Mouse (Mus musculus): Measurements from ENCODE around the gene Cryl1. TPM values are rescaled to one million over a fixed set of nuclear protein-coding genes. Genes with fewer than 3 reads are reported as not detected.
A peak's percentile ranks its signal among the peaks of the same experiment; 100 is the strongest.

The Cryl1 gene
- total and polyA plus RNA-seq, 3 experiments = 17.8 to 22.0 TPM; not detected in 1

GRCm38 (mm10) chr14:57348155-57348554, 50.2 kb downstream of the Cryl1 start:
- DNase-seq (ENCODE audit: low read depth, low spot score) = no peak
- no peaks in the 10 kb centered on the region for H3K79me2 ChIP-seq (ENCODE audit: control insufficient read depth, insufficient read depth, low read length, poor library complexity)
- H3K27me3 ChIP-seq (ENCODE audit: control insufficient read depth in 1 of 2, insufficient read depth in 2 of 2, low read length in 2 of 2) = no peaks in the 10 kb centered on the region
- no peak for TF ChIP-seq ETS1 (IDR thresholded peaks at IDR 0.05; ENCODE audit: low read depth, low read length)
- no peak for TF ChIP-seq CTCF (IDR thresholded peaks at IDR 0.05 in 2 of 3, conservative IDR thresholded peaks at IDR 0.05 in 1 of 3; ENCODE audit: control insufficient read depth in 1 of 3, insufficient read depth in 1 of 3, low read depth in 2 of 3, low read length in 3 of 3, poor library complexity in 1 of 3, severe bottlenecking in 1 of 3)
- no peak for TF ChIP-seq NELFE (IDR thresholded peaks at IDR 0.05; ENCODE audit: low read depth, low read length)
- TF ChIP-seq POLR2AphosphoS2 (IDR thresholded peaks at IDR 0.05; ENCODE audit: low read length) = no peak
- no peak for TF ChIP-seq ELF1 (IDR thresholded peaks at IDR 0.05; ENCODE audit: low read depth, low read length)
- no peak for TF ChIP-seq ZMIZ1 (IDR thresholded peaks at IDR 0.05; ENCODE audit: low read depth, low read length)
- TF ChIP-seq TBP (IDR thresholded peaks at IDR 0.05; ENCODE audit: low read depth, low read length) = no peak
- TF ChIP-seq SMC3 (IDR thresholded peaks at IDR 0.05; ENCODE audit: low read depth, low read length) = no peak
- no peak for TF ChIP-seq E2F4 (IDR thresholded peaks at IDR 0.05; ENCODE audit: borderline replicate concordance, low read depth, low read length)
- no peak for TF ChIP-seq RAD21 (IDR thresholded peaks at IDR 0.05; ENCODE audit: low read depth, low read length)
- TF ChIP-seq MYC (IDR thresholded peaks at IDR 0.05; ENCODE audit: low read depth, low read length) = no peak
- no peak for TF ChIP-seq GABPA (IDR thresholded peaks at IDR 0.05; ENCODE audit: low read depth, low read length)
- TF ChIP-seq CHD2 (IDR thresholded peaks at IDR 0.05; ENCODE audit: low read length) = no peak
- no peak for TF ChIP-seq MXI1 (IDR thresholded peaks at IDR 0.05; ENCODE audit: low read depth, low read length)
- TF ChIP-seq POLR2A (IDR thresholded peaks at IDR 0.05; ENCODE audit: control insufficient read depth in 1 of 2, insufficient read depth in 1 of 2, low read depth in 1 of 2, low read length in 2 of 2, poor library complexity in 1 of 2) = no peak
- TF ChIP-seq SIN3A (IDR thresholded peaks at IDR 0.05; ENCODE audit: low read length) = no peak
- no peak for TF ChIP-seq MEF2A (IDR thresholded peaks at IDR 0.05; ENCODE audit: extremely low read depth, insufficient replicate concordance, low read depth, low read length, poor library complexity, severe bottlenecking)
- H3K4me3 ChIP-seq (ENCODE audit: control insufficient read depth in 1 of 2, insufficient read depth in 1 of 2, low read depth in 2 of 2, low read length in 2 of 2) = no peak overlapping the region
- H3K27ac ChIP-seq (ENCODE audit: control insufficient read depth, low read depth, low read length) = no peak overlapping the region
- peaks cover 0 to 3% of the 10 kb centered on the region in 2 experiments; a peak in 1 of 4 replicates for H3K36me3 ChIP-seq (ENCODE audit: control insufficient read depth in 1 of 2, insufficient read depth in 2 of 2, low read length in 2 of 2)
- H3K4me1 ChIP-seq (ENCODE audit: control insufficient read depth in 1 of 2, insufficient read depth in 2 of 2, low read length in 2 of 2) = peaks cover 0 to 6% of the 10 kb centered on the region in 2 experiments; a peak in 2 of 4 replicates
- H3K9me3 ChIP-seq (replicated peaks; ENCODE audit: insufficient read depth, low read length) = no peaks in the 10 kb centered on the region
- no peak overlapping the region for H3K9ac ChIP-seq (ENCODE audit: control insufficient read depth, low read depth, low read length, poor library complexity, severe bottlenecking)

- DNase-seq (ENCODE audit: low read depth, low spot score) = peak; percentile 18
- Histone ChIP-seq H3K27ac (ENCODE audit: control insufficient read depth, low read depth, low read length) (no peak overlapping the region), H3K9ac (ENCODE audit: control insufficient read depth, low read depth, low read length, poor library complexity, severe bottlenecking) (no peak overlapping the region), H3K9me3 (replicated peaks; ENCODE audit: insufficient read depth, low read length) (no peaks in the 10 kb centered on the region), H3K4me3 (ENCODE audit: control insufficient read depth in 1 of 2, insufficient read depth in 1 of 2, low read depth in 2 of 2, low read length in 2 of 2) (no peak overlapping the region), H3K36me3 (ENCODE audit: control insufficient read depth in 1 of 2, insufficient read depth in 2 of 2, low read length in 2 of 2) (peaks cover 0 to 3% of the 10 kb centered on the region in 2 experiments; a peak in 1 of 4 replicates), H3K79me2 (ENCODE audit: control insufficient read depth, insufficient read depth, low read length, poor library complexity) (no peaks in the 10 kb centered on the region), H3K27me3 (ENCODE audit: control insufficient read depth in 1 of 2, insufficient read depth in 2 of 2, low read length in 2 of 2) (no peaks in the 10 kb centered on the region), H3K4me1 (ENCODE audit: control insufficient read depth in 1 of 2, insufficient read depth in 2 of 2, low read length in 2 of 2) (peaks cover 0 to 6% of the 10 kb centered on the region in 2 experiments; a peak in 2 of 4 replicates)
- no peak for TF ChIP-seq KAT2A (conservative IDR thresholded peaks at IDR 0.05; ENCODE audit: low read depth, low read length)
- no peak for TF ChIP-seq MXI1 (IDR thresholded peaks at IDR 0.05; ENCODE audit: low read depth, low read length)
- TF ChIP-seq CTCF (IDR thresholded peaks at IDR 0.05 in 2 of 3, conservative IDR thresholded peaks at IDR 0.05 in 1 of 3; ENCODE audit: control insufficient read depth in 1 of 3, insufficient read depth in 1 of 3, low read depth in 2 of 3, low read length in 3 of 3, poor library complexity in 1 of 3, severe bottlenecking in 1 of 3) = peak in 2 of 3 experiments; percentile 39 to 57; a peak in 4 of 6 replicates
- TF ChIP-seq ETS1 (IDR thresholded peaks at IDR 0.05; ENCODE audit: low read depth, low read length) = no peak
- no peak for TF ChIP-seq RCOR1 (IDR thresholded peaks at IDR 0.05; ENCODE audit: low read depth, low read length)
- TF ChIP-seq NELFE (IDR thresholded peaks at IDR 0.05; ENCODE audit: low read depth, low read length) = no peak
- TF ChIP-seq NRF1 (IDR thresholded peaks at IDR 0.05; ENCODE audit: insufficient read depth, low read depth, low read length, poor library complexity, severe bottlenecking) = no peak
- peak; percentile 32 for TF ChIP-seq RAD21 (IDR thresholded peaks at IDR 0.05; ENCODE audit: low read depth, low read length)
Measured at GRCm38 (mm10) chr14:57346135-57346534, 52.2 kb downstream of the Cryl1 start.

Data from MEL (cell line).